Mouse (Mus musculus) kidney, adult 2 months (tissue): ENCODE data around the gene Gpr141.

Source experiments
- CTCF ChIP-seq: fragments of 200-500 bp; conservative IDR thresholded peaks from 2 replicates; pipeline ENCODE4 v1.5.1; 2011; ENCODE audit warnings: low read depth, mild to moderate bottlenecking, control low read depth, low read length, moderate library complexity, mixed read lengths; ENCODE audit not compliant: insufficient read depth, insufficient read length
- POLR2A ChIP-seq: fragments of 200-500 bp; IDR thresholded peaks from one replicate; pipeline ENCODE4 v1.6.1; 2011; ENCODE audit warnings: low read depth, low read length, control low read depth

DNA sequence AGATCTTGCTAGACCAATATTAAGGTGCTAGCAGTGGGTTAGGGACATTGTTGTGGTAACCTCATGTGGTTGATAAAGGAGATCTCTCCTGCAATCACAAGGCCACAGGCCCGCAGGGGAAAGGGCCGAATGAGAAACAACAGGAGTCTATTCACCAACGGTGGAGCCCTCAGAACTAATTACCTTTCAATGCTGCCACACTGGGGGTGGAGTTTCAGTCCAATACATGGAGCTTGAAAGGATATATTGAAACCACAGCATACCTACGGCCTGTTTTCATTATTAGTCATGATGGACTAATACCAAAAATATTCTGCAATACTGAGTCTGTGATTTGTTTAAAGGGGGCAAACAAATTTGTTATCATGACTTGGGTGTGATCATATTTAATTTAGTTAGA, 120.3 kb downstream of the Gpr141 start:
- TF ChIP-seq POLR2A = no peak
- TF ChIP-seq CTCF = no peak
